Mouse (Mus musculus): ENCODE measurements around the gene Pcyt1b.

- TF ChIP-seq CTCF (conservative IDR thresholded peaks at IDR 0.05 in 1 of 2, IDR thresholded peaks at IDR 0.05 in 1 of 2; ENCODE audit: low read depth in 2 of 2, low read length in 2 of 2) = no peak
- no peak for TF ChIP-seq POLR2A (IDR thresholded peaks at IDR 0.05; ENCODE audit: low read depth, low read length)
- no peak for TF ChIP-seq GABPA (IDR thresholded peaks at IDR 0.05; ENCODE audit: insufficient replicate concordance, low read depth, low read length)
- no peak for TF ChIP-seq MYC (IDR thresholded peaks at IDR 0.05; ENCODE audit: low read depth, low read length)
- TF ChIP-seq SIN3A (IDR thresholded peaks at IDR 0.05; ENCODE audit: low read length) = no peak
- TF ChIP-seq USF1 (IDR thresholded peaks at IDR 0.05; ENCODE audit: low read depth, low read length) = no peak
- no peak for TF ChIP-seq RAD21 (IDR thresholded peaks at IDR 0.05; ENCODE audit: low read depth, low read length)
- no peak for TF ChIP-seq HCFC1 (IDR thresholded peaks at IDR 0.05; ENCODE audit: low read depth, low read length)
- no peak for TF ChIP-seq MAZ (IDR thresholded peaks at IDR 0.05; ENCODE audit: low read depth, low read length)
- no peak for TF ChIP-seq EP300 (IDR thresholded peaks at IDR 0.05; ENCODE audit: low read length)
- TF ChIP-seq ETS1 (conservative IDR thresholded peaks at IDR 0.05; ENCODE audit: low read depth, low read length) = no peak
Measured at GRCm38 (mm10) chrX:93732407-93732806, 77.7 kb downstream of the Pcyt1b start.
